Mouse (Mus musculus) retina, adult 2 months (tissue): Measurements from ENCODE around the gene Pde10a.

Experiments
- DNase-seq: peaks from one replicate; pipeline ENCODE4 v3.0.0-alpha.2; 2012; ENCODE audit warnings: low read depth, low spot score

The Pde10a gene

GRCm38 (mm10) chr17:8888105-8888504, 362.9 kb downstream of the Pde10a start:
- DNase-seq = no peak

- DNase-seq = no peak
Observed at GRCm38 (mm10) chr17:8888639-8889038, 363.5 kb downstream of the Pde10a start.

- DNase-seq = no peak
Observed at GRCm38 (mm10) chr17:8892193-8892985, 367.2 kb downstream of the Pde10a start.

GRCm38 (mm10) chr17:8895991-8896390, 370.8 kb downstream of the Pde10a start:
- DNase-seq = no peak

GRCm38 (mm10) chr17:8897749-8898148, 372.6 kb downstream of the Pde10a start:
- no peak for DNase-seq

- no peak for DNase-seq
Observed at GRCm38 (mm10) chr17:8898221-8898620, 373.0 kb downstream of the Pde10a start.

- DNase-seq = no peak
Observed at GRCm38 (mm10) chr17:8899212-8899611, 374.0 kb downstream of the Pde10a start.

- no peak for DNase-seq
Observed at GRCm38 (mm10) chr17:8903555-8904283, 378.5 kb downstream of the Pde10a start.

GRCm38 (mm10) chr17:8910571-8910970, 385.4 kb downstream of the Pde10a start:
- no peak for DNase-seq

- no peak for DNase-seq
Observed at GRCm38 (mm10) chr17:8912933-8913332, 387.8 kb downstream of the Pde10a start.

- DNase-seq = no peak
Observed at GRCm38 (mm10) chr17:8915693-8916092, 390.5 kb downstream of the Pde10a start.

GRCm38 (mm10) chr17:8923074-8923473, 397.9 kb downstream of the Pde10a start:
- DNase-seq = no peak

GRCm38 (mm10) chr17:8923727-8924126, 398.6 kb downstream of the Pde10a start:
- no peak for DNase-seq

- no peak for DNase-seq
Observed at GRCm38 (mm10) chr17:8925819-8926383, 400.7 kb downstream of the Pde10a start.

GRCm38 (mm10) chr17:8928560-8928959, 403.4 kb downstream of the Pde10a start:
- no peak for DNase-seq

- DNase-seq = no peak
Observed at GRCm38 (mm10) chr17:8929636-8930035, 404.5 kb downstream of the Pde10a start.

GRCm38 (mm10) chr17:8935604-8936003, 410.4 kb downstream of the Pde10a start:
- DNase-seq = no peak

- DNase-seq = peak; percentile 13
Observed at GRCm38 (mm10) chr17:8936603-8937002, 411.4 kb downstream of the Pde10a start.

GRCm38 (mm10) chr17:8951588-8951987, 426.4 kb downstream of the Pde10a start:
- DNase-seq = no peak

GRCm38 (mm10) chr17:8952951-8953350, 427.8 kb downstream of the Pde10a start:
- no peak for DNase-seq

- no peak for DNase-seq
Observed at GRCm38 (mm10) chr17:8958125-8958524, 433.0 kb downstream of the Pde10a start.

GRCm38 (mm10) chr17:8960386-8960785, 435.2 kb downstream of the Pde10a start:
- no peak for DNase-seq

- no peak for DNase-seq
Observed at GRCm38 (mm10) chr17:8961097-8961496, 435.9 kb downstream of the Pde10a start.
